Mouse (Mus musculus): Measurements from ENCODE around the gene Gfm2.

Gfm2 gene

DNA sequence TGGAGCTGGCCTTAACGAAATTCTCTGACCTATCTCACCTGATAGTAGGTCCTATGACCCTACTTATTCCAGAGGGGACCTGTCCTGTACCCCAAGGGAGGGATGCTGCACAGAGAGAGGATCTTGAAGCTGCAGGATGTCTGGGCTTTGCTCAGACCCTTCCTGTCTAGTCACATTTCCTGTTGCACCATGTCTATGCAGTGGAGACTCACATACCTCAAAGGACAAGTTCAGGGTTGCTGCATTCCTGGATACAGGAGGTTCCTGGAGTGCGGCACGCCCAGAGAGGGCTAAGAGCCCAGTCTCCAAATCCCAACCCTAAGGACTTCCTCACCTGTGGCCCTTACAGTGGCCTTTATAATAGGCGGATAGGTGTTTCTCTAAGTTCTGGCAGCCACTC, 48.6 kb downstream of the Gfm2 start:
- DNase-seq (ENCODE audit: inconsistent age in 2 of 2, low spot score in 1 of 2), result no peak

DNA sequence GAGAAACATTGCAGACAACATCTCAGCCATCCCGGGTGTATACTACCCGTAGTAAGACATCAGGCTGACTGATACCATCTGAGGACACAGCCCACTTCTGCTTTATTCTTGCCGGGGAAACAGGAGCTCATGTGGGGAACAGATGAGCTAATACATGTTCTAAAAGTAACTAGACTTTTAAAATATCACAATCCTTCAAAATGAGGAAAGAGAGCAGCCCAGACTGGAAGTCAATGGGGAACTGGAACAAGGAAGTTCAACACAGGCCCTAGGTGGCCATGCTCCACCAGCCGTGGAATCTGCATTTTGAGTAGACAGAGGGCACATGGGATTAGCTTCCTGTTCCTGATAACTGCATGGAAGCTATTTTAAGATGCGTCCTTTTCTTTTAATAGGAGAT, 50.0 kb downstream of the Gfm2 start:
- DNase-seq (ENCODE audit: inconsistent age in 2 of 2, low spot score in 1 of 2), result no peak

DNA sequence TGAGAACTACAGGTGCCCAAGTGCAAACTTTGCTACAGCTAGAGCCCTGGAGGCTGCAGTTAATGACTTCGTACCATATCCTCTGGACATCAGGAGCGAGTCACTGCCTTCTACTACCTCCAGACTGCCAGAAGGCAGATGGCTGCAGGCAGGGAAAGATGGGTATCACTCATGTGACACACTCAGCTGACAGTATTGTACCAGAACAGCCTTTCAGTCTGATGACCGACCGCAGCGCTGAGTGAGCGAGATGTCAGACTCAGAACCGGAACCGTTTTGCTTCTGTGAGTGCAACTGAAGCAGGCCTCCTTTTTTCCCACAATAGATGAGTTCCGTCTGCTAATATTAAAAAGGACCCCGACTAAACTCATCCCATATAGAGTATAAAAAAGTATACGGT, 54.9 kb downstream of the Gfm2 start:
- DNase-seq (ENCODE audit: inconsistent age in 2 of 2, low spot score in 1 of 2), result peak in 1 of 2 experiments; percentile 18

DNA sequence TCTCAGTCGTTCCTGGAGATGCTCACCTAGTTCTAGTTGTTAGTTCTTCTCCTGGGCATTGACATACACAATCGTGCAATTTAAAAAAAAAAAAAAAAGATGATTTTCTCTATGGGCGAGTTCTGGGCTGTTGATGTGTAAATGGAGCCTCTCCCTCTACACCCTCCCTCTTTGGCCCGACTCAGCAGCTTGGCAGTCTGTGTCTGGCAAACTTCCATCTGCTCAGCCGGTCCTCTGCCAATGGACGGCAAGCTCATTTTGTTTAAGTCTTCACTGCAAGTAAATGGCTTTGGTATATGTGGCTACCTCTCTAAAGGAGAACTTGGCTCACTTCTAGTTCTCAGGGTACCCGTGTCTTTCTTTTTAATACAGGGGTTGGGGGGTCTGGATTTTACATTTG, 55.7 kb downstream of the Gfm2 start:
- DNase-seq (ENCODE audit: inconsistent age in 2 of 2, low spot score in 1 of 2), result peak in 1 of 2 experiments; percentile 64

DNA sequence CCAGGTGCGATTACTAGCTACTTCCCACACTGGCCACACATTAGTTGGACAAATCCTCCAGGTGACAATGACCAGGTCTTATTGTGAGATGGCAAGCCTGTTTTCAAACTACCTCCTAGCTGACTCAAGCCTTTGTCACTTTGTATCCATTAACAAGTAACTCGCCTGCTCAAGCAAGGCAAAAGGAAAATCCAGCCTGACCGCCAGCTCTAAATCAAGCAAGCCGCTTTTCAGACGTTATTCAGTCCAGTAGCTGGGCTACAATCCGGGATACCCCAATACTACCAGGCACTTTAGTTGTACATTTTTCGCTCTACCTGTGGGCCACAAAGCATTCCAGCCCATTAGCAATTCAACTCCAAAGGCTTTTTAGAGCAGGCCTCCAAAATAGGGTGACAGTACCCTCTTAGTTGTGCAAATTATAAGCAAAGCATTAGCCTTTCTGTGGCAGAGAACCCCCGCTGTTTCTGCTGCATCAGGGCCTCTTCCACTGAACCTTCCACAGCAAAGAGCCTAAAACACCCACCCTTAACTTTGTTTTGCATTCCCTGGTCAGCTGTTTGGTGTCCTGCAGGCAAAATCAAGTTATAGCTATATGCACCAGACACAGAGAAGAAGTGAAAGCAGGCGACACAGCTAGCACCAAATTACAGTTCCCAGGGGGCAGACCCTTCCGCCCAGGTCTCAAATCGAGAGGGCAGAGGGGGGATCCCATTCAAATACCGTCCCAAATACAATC, 58.6 kb downstream of the Gfm2 start:
- DNase-seq (ENCODE audit: inconsistent age in 2 of 2, low spot score in 1 of 2), result no peak

DNA sequence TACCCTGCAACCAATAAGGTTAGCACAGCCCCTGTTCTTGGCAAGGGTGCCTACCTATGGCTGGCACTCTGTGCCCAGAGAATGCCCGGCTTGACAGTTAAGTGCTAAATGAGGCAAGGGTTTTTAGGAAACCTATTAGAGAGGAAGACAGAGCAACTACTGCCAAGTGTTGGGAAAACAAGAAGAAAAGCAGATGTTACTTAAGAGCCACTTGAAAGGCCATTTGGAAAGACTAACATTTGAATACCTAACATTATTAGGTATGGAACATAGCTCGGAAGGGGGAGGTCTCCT, 59.1 kb downstream of the Gfm2 start:
- DNase-seq (ENCODE audit: inconsistent age in 2 of 2, low spot score in 1 of 2), result no peak

DNA sequence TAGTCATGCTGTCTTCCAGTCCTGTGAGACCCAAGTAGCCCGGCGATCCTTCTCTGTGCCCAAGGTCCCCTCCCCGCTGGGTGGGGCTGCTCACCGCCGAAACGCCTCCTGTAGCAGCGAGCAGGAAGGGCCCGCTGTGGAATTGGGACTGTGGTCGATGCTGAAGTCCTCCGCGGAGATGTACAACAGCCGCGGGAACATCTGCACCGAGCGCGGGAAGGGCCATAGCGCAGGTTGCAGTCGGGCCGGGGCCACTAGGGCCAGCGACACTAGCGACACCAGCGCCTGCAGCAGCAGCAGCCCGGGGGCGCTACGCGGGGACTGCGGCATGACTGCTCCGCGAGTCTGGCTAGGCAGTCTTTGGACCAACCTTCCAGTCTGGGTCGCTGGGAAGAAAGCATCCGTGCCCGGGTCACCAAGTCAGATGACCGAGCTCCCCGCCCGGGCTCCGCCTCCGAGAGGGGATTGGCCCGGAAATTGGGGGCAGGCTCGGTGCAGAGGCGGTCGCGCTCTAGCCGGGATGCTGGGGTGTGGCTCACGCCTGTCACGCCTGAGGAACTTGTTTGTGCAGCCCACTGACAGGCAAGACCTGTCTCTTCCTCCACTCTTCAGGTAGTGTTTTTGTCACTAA, 60.3 kb downstream of the Gfm2 start, which contains the start of gene Hexb:
TSS of gene Hexb (minus strand) at position 426 of the 631 bp plus-strand sequence.
- peak; percentile 95 to 97 for DNase-seq (ENCODE audit: inconsistent age in 2 of 2, low spot score in 1 of 2)

DNA sequence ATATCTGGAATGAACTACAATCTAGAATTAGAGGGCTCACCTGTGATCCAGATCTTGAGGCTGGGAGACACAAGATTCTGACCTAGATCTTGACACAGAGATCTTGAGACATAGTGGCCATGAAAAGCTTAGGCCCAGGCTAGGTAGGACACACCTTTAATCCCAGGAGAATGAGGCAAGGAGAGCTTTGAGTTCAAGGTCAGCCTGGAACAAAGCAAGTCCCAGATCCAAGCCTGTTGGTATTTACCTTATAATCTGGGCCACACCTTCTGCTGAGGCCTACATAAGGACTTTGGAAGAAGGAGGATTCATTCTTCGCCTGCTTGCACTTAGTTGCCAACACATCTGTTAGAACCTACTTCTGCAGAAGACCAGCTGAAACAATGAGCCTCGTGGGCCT, 61.4 kb downstream of the Gfm2 start:
- no peak for DNase-seq (ENCODE audit: inconsistent age in 2 of 2, low spot score in 1 of 2)

DNA sequence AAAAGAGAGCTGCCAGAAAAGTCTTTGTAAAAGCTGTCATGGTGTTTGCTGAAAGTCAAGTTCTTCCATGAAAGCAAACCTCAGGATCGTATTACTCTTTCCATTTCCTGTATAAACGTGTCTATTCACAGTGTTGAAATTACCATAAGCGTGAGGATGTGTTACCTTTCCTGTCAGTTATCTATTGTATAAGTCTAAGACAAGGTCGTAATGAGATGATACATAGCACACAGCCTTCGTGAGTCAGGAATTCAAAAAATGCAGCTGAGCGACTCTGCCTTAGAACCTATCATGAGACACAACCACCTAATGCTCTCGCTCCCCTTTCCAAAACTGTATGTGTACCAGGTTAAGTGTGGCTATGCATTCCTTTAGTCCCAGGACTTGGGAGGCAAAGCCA, 63.3 kb downstream of the Gfm2 start:
- DNase-seq (ENCODE audit: inconsistent age in 2 of 2, low spot score in 1 of 2), result no peak

DNA sequence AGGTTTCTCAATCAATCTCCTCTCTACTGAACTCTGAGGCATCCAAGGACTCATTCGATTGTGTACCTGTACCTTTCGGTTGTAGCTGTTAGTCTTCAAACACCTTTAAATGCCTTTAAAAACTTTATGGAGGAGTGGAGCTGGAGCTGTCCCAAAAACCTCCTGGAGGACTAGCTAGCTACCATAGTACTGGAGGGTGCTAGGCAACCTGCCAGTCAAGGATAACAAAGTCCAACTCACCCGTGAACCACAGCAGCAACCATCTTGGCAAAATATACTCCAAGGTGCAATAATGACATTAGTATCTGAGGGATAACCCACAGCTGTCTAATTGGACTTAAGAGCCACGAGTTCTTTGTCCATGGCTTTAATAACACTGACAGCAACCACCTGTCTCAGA, 64.2 kb downstream of the Gfm2 start:
- no peak for DNase-seq (ENCODE audit: inconsistent age in 2 of 2, low spot score in 1 of 2)

DNA sequence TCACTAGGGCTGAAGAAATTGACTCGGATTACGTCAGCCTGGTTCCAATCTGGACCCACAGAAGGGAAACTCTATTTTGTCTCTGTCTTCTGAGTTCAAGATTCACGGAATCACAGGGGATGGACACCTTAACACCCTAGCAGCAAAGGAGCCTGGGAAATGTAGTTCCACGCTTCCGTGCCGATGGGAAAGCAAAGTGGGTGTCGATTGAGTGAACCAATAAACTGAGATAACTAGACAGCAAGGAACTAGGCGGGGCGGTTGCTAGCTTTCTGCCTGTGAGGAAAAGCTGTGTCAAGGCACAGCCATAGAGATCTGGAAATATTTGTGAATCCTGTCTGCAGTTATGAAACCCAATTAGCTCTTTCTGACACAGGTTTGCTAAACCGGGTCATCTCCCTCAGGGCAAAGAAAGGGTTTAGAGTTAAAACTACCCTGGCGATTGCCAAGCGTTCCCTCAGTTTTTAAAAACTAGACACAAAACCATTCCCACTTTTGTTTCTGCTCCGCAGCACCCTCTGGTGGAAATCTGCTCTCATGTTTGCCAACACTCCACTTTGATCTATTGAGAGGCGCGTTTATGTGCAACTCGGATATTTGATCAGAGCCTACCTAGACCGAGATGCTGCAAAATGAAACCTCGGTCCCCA, 67.4 kb downstream of the Gfm2 start:
- peak; percentile 86 to 95 for DNase-seq (ENCODE audit: inconsistent age in 2 of 2, low spot score in 1 of 2)

DNA sequence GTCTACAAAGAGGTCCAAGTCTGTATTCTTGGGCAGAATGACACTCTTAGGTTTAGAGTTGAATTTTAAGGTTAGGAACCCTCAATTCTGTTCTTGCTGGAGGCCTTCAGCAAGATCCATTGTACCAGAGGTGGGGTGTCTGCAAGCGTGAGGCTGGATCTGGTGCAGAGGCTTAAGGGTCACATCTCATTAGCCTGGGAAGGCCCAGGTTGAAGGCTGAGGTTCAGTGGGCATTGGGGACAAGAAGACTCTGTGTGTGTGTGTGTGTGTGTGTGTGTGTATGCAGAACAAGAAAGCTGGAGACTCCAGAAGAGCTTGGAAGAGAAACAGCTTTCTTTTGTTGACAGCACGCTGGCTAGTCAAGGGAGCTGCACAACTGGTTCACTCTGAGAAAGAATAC, 68.3 kb downstream of the Gfm2 start:
- DNase-seq (ENCODE audit: inconsistent age in 2 of 2, low spot score in 1 of 2), result no peak

DNA sequence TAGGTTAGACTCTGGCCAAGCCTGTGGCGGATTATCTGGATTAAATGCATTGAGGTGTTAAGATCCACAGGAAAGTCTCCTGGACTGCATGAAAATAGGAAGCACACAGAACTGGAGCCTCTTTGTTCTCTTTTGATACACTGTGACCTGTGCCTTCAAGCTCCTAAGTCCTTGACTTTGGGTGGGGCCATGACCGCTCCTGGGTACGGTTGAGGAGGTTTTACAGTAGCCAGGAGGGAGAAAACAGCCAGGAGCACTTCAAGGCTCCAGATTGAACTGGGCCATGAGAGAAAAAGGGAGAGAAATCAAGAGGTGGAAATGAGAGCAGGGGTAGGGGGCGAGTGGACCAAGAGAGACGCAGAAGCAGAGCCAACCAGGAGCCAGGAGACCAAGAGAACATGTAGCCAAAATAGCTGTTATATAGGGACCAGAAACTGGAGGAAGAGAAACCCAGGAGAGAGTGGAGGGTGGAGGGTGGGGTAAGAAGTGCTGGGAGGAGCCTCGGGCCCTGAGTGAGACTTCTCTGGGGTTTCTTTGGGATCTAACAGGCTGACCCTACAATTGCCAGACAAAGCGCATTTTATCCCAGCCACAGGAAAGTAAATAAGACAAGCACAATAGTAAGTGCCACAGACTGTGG, 69.9 kb downstream of the Gfm2 start:
- DNase-seq (ENCODE audit: inconsistent age in 2 of 2, low spot score in 1 of 2), result no peak

DNA sequence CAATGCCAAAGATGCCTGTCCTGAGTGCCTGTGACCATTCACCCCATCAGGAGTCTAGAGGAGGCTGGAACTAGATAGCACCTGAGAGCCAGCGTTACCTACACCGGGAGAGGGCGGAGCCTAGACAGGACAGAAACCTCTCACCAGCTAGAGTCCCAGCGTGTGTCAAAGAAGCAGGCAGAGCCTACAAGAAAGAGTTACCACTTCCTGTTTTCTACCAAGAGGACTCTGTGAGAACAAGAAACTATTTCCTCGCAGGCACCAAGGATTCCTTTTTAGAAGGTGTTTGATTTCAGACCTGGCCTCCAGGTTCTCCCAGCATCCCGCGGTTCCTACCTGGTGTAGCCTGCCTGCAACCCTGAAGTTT, 70.4 kb downstream of the Gfm2 start:
- DNase-seq (ENCODE audit: inconsistent age in 2 of 2, low spot score in 1 of 2), result no peak

DNA sequence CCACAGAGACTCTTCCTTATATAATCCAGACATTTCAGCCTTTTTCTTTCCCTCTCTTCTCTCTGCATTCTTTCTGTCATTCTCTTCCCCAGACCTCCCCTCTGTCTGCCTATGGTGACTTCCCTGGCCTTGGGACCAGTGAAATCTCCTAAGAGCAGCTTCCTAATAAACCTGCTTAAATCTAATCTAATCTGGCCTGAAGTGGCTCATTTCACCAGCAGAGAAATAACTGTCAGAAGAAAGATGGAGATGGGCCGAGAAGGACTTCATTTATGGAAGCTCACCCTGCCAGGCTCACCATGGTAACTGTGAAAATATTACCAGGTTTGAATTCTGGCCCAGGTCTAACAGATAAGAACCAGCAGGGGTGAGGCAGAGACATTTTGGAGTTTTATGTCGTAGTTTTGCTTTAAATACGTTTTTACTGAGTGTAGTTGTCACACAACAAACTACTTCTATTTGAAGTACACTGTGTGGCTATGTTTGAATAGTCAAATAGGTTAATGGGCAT, 70.8 kb downstream of the Gfm2 start:
- no peak for DNase-seq (ENCODE audit: inconsistent age in 2 of 2, low spot score in 1 of 2)

DNA sequence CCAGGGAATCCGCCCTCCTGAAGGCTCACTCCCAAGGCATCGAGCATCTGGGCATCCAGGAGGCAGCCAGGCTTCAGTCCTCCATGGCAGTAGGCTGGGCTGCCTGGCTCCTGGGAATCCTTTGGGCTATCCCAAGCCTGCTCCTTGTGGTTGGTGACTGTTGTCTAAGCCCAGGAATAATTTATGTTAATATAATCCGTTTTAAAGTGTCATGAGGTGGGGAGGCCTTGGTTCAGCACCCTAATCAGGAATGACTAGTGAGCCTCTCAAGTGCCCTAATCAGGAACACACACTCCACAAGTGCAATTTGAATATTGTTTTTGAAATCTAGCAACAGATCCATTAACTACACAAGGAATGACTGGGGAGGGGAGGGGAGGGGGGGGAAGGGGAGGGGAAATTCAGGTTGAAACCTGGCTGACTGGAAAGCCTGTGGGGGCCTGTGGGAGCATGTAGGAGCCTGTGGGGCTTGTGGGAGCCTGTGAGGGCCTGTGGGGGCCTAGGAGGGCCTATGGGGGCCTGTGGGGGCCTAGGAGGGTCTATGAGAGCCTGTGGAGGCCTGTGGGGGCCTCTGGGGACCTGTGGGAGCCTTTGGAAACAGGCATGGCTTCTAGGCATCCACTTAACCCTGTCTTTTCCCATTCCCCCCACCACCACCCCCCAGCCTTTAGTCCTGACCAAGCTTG, 77.0 kb downstream of the Gfm2 start:
- DNase-seq (ENCODE audit: inconsistent age in 2 of 2, low spot score in 1 of 2), result no peak

DNA sequence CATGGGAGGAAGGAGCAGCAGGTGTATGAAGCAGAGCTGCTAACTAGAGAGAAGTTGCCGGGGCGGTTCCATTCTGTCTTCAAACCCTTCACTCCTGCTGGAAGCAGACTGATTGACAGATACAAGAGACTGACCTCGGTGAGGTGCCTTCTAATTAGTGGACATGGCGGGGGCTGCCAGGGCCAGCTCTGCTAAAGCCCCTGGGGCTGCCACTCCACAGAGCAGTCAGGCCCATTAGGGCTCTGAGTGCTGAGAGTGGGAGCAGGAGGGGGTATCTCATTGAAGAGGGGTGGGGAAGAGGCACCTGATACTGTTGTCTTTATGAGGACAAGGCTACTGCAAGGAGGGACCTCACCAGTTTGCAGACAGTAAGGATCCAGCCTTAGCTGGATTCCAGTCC, 77.8 kb downstream of the Gfm2 start:
- no peak for DNase-seq (ENCODE audit: inconsistent age in 2 of 2, low spot score in 1 of 2)

DNA sequence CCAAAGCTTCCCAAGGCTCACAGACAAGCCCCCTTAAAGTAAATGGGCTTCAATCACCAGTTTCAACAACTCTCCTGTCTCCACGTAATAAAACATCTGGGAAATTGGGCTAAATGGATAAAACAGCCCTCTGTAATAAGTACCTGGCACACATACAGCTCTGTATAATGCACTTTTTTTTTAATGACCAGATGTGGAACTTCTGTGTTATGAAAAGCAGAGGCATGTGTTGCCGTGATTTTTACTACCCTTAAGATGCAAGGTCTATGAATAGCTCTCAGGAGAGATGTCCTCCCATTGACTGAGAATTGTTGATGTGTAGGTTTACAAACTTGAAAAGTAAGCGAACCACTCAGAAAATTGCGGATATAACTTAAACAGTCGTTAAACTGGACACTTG, 78.5 kb downstream of the Gfm2 start:
- no peak for DNase-seq (ENCODE audit: inconsistent age in 2 of 2, low spot score in 1 of 2)

DNA sequence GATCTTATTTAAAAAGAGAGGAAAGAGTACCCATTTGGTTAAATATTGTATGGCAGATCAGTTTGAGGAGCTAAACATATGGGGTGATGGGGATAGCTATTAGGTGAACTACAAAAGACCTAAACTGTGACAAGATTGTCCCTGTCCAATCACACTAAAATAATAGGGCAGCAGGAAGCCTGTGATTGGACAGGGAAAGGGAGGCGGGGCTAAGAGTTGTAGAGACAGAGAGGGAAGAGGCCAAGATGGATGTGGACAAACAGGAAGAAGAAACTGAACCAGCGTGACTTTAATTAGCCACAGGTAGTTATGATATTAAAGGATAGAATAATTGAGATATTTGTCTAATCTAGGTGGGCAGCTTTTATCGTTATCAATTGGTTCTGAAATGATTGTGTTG, 82.3 kb downstream of the Gfm2 start:
- DNase-seq (ENCODE audit: inconsistent age in 2 of 2, low spot score in 1 of 2), result no peak

DNA sequence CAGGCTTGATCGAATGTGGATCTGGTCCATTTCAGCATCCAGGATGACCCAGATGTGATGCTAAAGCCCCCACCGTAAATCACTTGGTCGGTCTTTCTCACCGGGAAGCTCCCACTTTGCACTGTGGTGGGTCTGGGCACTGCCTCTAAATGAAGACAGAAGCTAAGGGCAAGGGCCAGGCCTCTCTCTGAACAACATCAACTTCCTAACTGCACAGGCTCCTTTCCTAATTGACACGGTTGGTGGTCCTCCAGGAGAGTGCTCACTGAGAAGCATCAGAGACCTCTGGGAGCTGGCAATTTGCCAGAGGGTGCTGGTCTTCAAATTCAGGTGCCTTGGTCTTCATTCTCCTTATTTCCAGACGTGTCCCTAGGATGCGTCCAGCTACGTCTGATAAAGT, 86.1 kb downstream of the Gfm2 start:
- DNase-seq (ENCODE audit: inconsistent age in 2 of 2, low spot score in 1 of 2), result no peak

DNA sequence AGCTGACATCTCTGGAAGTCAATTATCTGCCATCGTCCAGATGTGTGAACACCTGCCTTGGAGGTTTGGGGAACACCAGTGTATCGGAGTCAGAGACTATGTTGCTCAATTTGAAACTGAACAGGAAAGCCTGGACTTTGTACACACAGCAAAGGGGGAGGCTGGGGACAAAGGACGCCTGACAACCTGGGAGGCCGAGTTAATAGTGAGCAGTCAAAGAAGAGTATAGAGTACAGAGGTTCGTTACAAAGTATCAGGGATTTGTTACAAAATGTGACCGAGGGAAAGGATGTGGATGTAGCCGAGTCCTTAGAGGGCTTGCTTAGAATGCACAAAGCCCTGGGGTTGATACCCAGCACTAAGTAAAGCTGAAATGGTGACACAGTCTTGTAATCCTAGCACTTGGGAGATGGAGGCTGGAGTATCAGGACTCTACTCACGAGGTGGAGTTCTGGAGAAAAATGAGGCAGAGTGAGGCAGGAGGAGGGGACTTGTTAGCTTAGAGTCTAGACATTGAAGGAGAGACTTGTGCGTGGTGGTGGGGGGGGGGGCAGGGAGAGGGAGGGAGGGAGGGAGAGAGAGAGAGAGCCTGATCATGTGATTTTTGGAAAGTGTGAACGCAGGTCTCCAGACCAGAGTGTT, 86.7 kb downstream of the Gfm2 start:
- DNase-seq (ENCODE audit: inconsistent age in 2 of 2, low spot score in 1 of 2), result no peak
